Mouse (Mus musculus) stomach, embryonic 16.5 days (tissue): ENCODE measurements at regions not wholly inside any gene's neighbourhood (a gene's known extent, or its start where the extent isn't known, plus 50 kb on each side); places are given as distances from the start of the nearest gene placed in this dataset.

Source experiments
- ATAC-seq: fragments of 200-750 bp; cut with Nextera tagmentation; 2 replicates; pipeline ENCODE4 v1.8.0; 2017; ENCODE audit warnings: moderate number of reproducible peaks, moderate TSS enrichment; ENCODE audit not compliant: insufficient read depth, low FRiP score
- H3K27ac ChIP-seq: fragments of 300-500 bp; sonication (generic); 2 replicates; pipeline ENCODE4 v1.5.1; 2014; ENCODE audit warnings: low read length
- H3K27me3 ChIP-seq: fragments of 300-500 bp; sonication (generic); 2 replicates; pipeline ENCODE4 v1.6.1; 2014; ENCODE audit warnings: low read length, control low read depth, mixed read lengths; ENCODE audit not compliant: control insufficient read depth, insufficient read depth
- H3K36me3 ChIP-seq: fragments of 300-500 bp; sonication (generic); 2 replicates; pipeline ENCODE4 v1.6.1; 2014; ENCODE audit warnings: low read length; ENCODE audit not compliant: control insufficient read depth, insufficient read depth
- H3K4me1 ChIP-seq: fragments of 300-500 bp; sonication (generic); 2 replicates; pipeline ENCODE4 v1.6.1; 2014; ENCODE audit warnings: low read length, control low read depth, mixed read lengths; ENCODE audit not compliant: control insufficient read depth, insufficient read depth
- H3K4me2 ChIP-seq: fragments of 300-500 bp; sonication (generic); 2 replicates; pipeline ENCODE4 v1.6.1; 2014; ENCODE audit warnings: low read depth, low read length, mixed read lengths
- H3K4me3 ChIP-seq: fragments of 300-500 bp; sonication (generic); replicated peaks from 2 replicates; pipeline ENCODE4 v1.5.1; 2014; ENCODE audit warnings: mild to moderate bottlenecking, low read length
- H3K9ac ChIP-seq: fragments of 300-500 bp; sonication (generic); 2 replicates; pipeline ENCODE4 v1.6.1; 2014; ENCODE audit warnings: low read length
- H3K9me3 ChIP-seq: fragments of 300-500 bp; sonication (generic); replicated peaks from 2 replicates; pipeline ENCODE4 v1.6.1; 2016; ENCODE audit warnings: low read length, control low read depth; ENCODE audit not compliant: control insufficient read depth
- WGBS: fragments of 180-500 bp; shearing (Covaris S2); extraction: QIAGEN DNeasy Blood & Tissue Kit; methylation state at CpG from one replicate; pipeline ENCODE4 v1.1.7; 2014; 5-methylcytosine and 5-hydroxymethylcytosine counted together

GRCm38 (mm10) chr4:89937673-89938072, 258.4 kb downstream of the Dmrta1 start:
- no peak overlapping the region for H3K4me2 ChIP-seq
- H3K4me3 ChIP-seq = no peak overlapping the region
- H3K27me3 ChIP-seq = no peaks in the 10 kb centered on the region
- no peaks in the 10 kb centered on the region for H3K4me1 ChIP-seq
- H3K36me3 ChIP-seq = no peaks in the 10 kb centered on the region
- no peak overlapping the region for H3K9ac ChIP-seq
- no peaks in the 10 kb centered on the region for H3K9me3 ChIP-seq
- 53% methylated on average over 1 of the region's 1 CpGs for WGBS
- ATAC-seq = no peak
- no peak overlapping the region for H3K27ac ChIP-seq

- H3K27me3 ChIP-seq = no peaks in the 10 kb centered on the region
- no peak overlapping the region for H3K4me2 ChIP-seq
- H3K9ac ChIP-seq = no peak overlapping the region
- 28% methylated on average over 4 of the region's 4 CpGs for WGBS
- H3K36me3 ChIP-seq = no peaks in the 10 kb centered on the region
- H3K4me3 ChIP-seq = no peak overlapping the region
- no peaks in the 10 kb centered on the region for H3K4me1 ChIP-seq
- ATAC-seq = no peak
- no peak overlapping the region for H3K27ac ChIP-seq
- H3K9me3 ChIP-seq = no peaks in the 10 kb centered on the region
Observed at GRCm38 (mm10) chr4:89941308-89941707, 262.1 kb downstream of the Dmrta1 start.

- Histone ChIP-seq H3K9me3 (no peaks in the 10 kb centered on the region), H3K4me3 (no peak overlapping the region), H3K27me3 (no peaks in the 10 kb centered on the region), H3K4me2 (no peak overlapping the region), H3K4me1 (no peaks in the 10 kb centered on the region), H3K27ac (no peak overlapping the region), H3K9ac (no peak overlapping the region), H3K36me3 (no peaks in the 10 kb centered on the region)
- no peak for ATAC-seq
- WGBS = 82% methylated on average over 3 of the region's 3 CpGs
Observed at GRCm38 (mm10) chr4:89976146-89976545, 242.5 kb upstream of the Zfp352 start.

- ATAC-seq = no peak
- no peaks in the 10 kb centered on the region for H3K4me1 ChIP-seq
- no peak overlapping the region for H3K9ac ChIP-seq
- 78% methylated on average over 3 of the region's 3 CpGs for WGBS
- no peaks in the 10 kb centered on the region for H3K36me3 ChIP-seq
- no peak overlapping the region for H3K27ac ChIP-seq
- H3K9me3 ChIP-seq = no peaks in the 10 kb centered on the region
- H3K4me3 ChIP-seq = no peak overlapping the region
- H3K27me3 ChIP-seq = no peaks in the 10 kb centered on the region
- no peak overlapping the region for H3K4me2 ChIP-seq
Observed at GRCm38 (mm10) chr4:90003413-90003812, 215.2 kb upstream of the Zfp352 start.

GRCm38 (mm10) chr4:90003898-90004297, 214.7 kb upstream of the Zfp352 start:
- 62% methylated on average over 1 of the region's 1 CpGs for WGBS
- no peak overlapping the region for H3K27ac ChIP-seq
- H3K27me3 ChIP-seq = no peaks in the 10 kb centered on the region
- no peak overlapping the region for H3K9ac ChIP-seq
- no peaks in the 10 kb centered on the region for H3K36me3 ChIP-seq
- H3K9me3 ChIP-seq = no peaks in the 10 kb centered on the region
- ATAC-seq = no peak
- no peak overlapping the region for H3K4me3 ChIP-seq
- H3K4me2 ChIP-seq = no peak overlapping the region
- H3K4me1 ChIP-seq = no peaks in the 10 kb centered on the region

- Histone ChIP-seq H3K9me3 (no peaks in the 10 kb centered on the region), H3K27ac (no peak overlapping the region), H3K4me2 (no peak overlapping the region), H3K9ac (no peak overlapping the region), H3K27me3 (no peaks in the 10 kb centered on the region), H3K4me3 (no peak overlapping the region), H3K36me3 (no peaks in the 10 kb centered on the region), H3K4me1 (no peaks in the 10 kb centered on the region)
- no peak for ATAC-seq
- WGBS = 84% methylated on average over 1 of the region's 1 CpGs
Observed at GRCm38 (mm10) chr4:90012723-90013122, 205.9 kb upstream of the Zfp352 start.

- H3K27ac ChIP-seq = no peak overlapping the region
- ATAC-seq = no peak
- no peak overlapping the region for H3K4me3 ChIP-seq
- H3K4me1 ChIP-seq = no peaks in the 10 kb centered on the region
- no peaks in the 10 kb centered on the region for H3K36me3 ChIP-seq
- no peak overlapping the region for H3K9ac ChIP-seq
- H3K4me2 ChIP-seq = no peak overlapping the region
- H3K9me3 ChIP-seq = no peaks in the 10 kb centered on the region
- H3K27me3 ChIP-seq = no peaks in the 10 kb centered on the region
Observed at GRCm38 (mm10) chr4:90014203-90014602, 204.4 kb upstream of the Zfp352 start.
